Mouse (Mus musculus): ENCODE results near the gene Eif2b4. TPM values are rescaled to one million over a fixed set of nuclear protein-coding genes. Genes with fewer than 3 reads are reported as not detected.
"Not testable (repeated sequence)": the region's sequence is repeated elsewhere in the genome, so short reads cannot be mapped to it uniquely, and the experiment has no call there.

Gene Eif2b4
- polyA plus RNA-seq, 1 experiment from 2014 or later = 58.6 TPM

DNA sequence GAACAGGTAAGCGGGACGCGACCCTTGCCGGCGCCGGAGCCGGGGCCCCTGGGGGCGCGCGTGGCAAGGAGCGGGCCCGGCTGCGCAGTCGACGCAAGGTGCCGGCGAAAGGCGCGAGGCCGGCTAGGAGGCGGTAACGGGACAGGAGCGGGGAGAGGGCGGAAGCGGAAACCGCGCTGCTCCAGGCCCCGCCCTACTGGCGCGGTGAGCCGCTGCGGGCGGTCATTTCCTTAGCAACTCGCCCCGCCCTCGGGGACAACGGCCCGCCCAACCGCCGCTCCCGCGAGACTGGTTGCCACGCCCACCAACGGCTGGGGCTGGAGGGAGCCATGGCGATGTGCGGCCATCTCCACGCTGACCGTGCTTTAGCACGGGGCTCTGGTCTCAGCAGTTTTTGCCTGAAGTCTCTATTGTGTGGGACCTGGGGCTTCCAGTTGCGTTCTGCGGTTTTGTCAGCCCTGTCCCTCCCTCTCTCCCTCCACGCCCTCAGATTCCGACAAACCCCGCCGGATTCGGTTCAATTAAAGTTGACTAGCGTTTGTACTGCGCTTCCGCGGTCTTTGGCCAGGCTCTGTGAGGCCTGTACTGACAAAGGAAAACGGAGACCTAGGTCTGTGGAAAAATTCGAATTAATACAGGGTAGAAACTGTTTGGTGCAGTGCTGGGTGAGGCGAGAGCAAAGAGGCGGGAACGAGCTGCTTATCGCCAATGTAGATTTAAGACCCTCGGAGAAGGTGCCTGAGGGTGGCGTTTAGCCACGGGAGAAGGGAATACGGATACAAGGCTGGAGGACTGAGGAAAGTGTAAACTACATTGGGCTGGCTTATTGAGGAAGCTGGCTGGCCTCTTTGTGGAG is 27.4 kb upstream of the Eif2b4 start, which contains the start of gene Ppm1g:
TSS of gene Ppm1g (minus strand) at position 240 of the 856 bp plus-strand sequence.
- Histone ChIP-seq H3K36me3 (ENCODE audit: control insufficient read depth, insufficient read depth, low read length) (no peaks in the 10 kb centered on the region), H3K4me3 (ENCODE audit: low read depth, low read length) (peak within 1 kb of the TSS; percentile 94), H3K9me3 (replicated peaks; ENCODE audit: control insufficient read depth, low read length) (no peaks in the 10 kb centered on the region), H3K4me2 (peak within 1 kb of the TSS; percentile 90), H3K27ac (ENCODE audit: low read depth, low read length) (peak within 1 kb of the TSS; percentile 89), H3K4me1 (ENCODE audit: control insufficient read depth, insufficient read depth, low read length) (0 out of 2 replicates have a peak, but pooled peaks cover 6% of the 10 kb centered on the region), H3K9ac (ENCODE audit: low read depth, low read length) (peak within 1 kb of the TSS; percentile 96), H3K27me3 (ENCODE audit: control insufficient read depth, insufficient read depth, low read length) (no peaks in the 10 kb centered on the region)
- ATAC-seq (replicated peaks; ENCODE audit: insufficient number of reproducible peaks, low FRiP score, low TSS enrichment) = peak; percentile 96
- WGBS (ENCODE audit: insufficient replicate concordance) = under 1% methylated on average over 63 of the region's 70 CpGs

- under 1% methylated on average over 39 of the region's 40 CpGs for WGBS (ENCODE audit: insufficient replicate concordance)
- H3K4me1 ChIP-seq (ENCODE audit: control insufficient read depth, insufficient read depth, low read length) = 0 out of 2 replicates have a peak, but pooled peaks cover 6% of the 10 kb centered on the region
- H3K36me3 ChIP-seq (ENCODE audit: control insufficient read depth, insufficient read depth, low read length) = no peaks in the 10 kb centered on the region
- peak overlapping the region; percentile 89 for H3K27ac ChIP-seq (ENCODE audit: low read depth, low read length)
- peak overlapping the region; percentile 94 for H3K4me3 ChIP-seq (ENCODE audit: low read depth, low read length)
- peak overlapping the region; percentile 96 for H3K9ac ChIP-seq (ENCODE audit: low read depth, low read length)
- no peaks in the 10 kb centered on the region for H3K27me3 ChIP-seq (ENCODE audit: control insufficient read depth, insufficient read depth, low read length)
- H3K9me3 ChIP-seq (replicated peaks; ENCODE audit: control insufficient read depth, low read length) = no peaks in the 10 kb centered on the region
- H3K4me2 ChIP-seq = peak overlapping the region; percentile 90
- ATAC-seq (replicated peaks; ENCODE audit: insufficient number of reproducible peaks, low FRiP score, low TSS enrichment) = peak; percentile 36
Observed at GRCm38 (mm10) chr5:31219911-31220447, 26.7 kb upstream of the Eif2b4 start.

DNA sequence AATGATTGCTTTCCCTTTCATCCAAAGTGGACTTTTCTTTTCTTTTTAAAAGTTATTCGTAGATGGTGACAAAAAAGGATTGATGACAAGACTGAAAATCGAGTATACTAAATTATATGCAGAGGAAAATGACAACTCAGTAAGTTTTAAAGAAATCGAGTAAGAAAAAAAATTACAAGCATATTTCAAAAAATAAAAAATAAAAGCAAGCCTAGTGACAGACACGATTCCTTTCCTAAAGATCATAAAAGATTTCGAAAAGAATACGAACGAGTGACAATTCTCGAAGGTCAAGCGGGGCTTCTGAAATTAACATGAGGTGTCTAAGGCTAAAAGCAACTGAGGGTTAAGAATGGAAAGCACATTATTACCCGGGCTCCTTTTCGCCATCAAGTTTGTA is 26.2 kb upstream of the Eif2b4 start:
- 2% methylated on average over 11 of the region's 11 CpGs for WGBS (ENCODE audit: insufficient replicate concordance)

GRCm38 (mm10) chr5:31219070-31219469 is 25.8 kb upstream of the Eif2b4 start:
- no peak for ATAC-seq (replicated peaks; ENCODE audit: insufficient number of reproducible peaks, low FRiP score, low TSS enrichment)
- H3K36me3 ChIP-seq (ENCODE audit: control insufficient read depth, insufficient read depth, low read length) = no peaks in the 10 kb centered on the region
- no peaks in the 10 kb centered on the region for H3K27me3 ChIP-seq (ENCODE audit: control insufficient read depth, insufficient read depth, low read length)
- 3% methylated on average over 2 of the region's 2 CpGs for WGBS (ENCODE audit: insufficient replicate concordance)
- peak overlapping the region; percentile 94 for H3K4me3 ChIP-seq (ENCODE audit: low read depth, low read length)
- 0 out of 2 replicates have a peak overlapping the region, but pooled peaks have one; percentile 22 for H3K9ac ChIP-seq (ENCODE audit: low read depth, low read length)
- H3K27ac ChIP-seq (ENCODE audit: low read depth, low read length) = no peak overlapping the region
- no peaks in the 10 kb centered on the region for H3K9me3 ChIP-seq (replicated peaks; ENCODE audit: control insufficient read depth, low read length)
- peak overlapping the region; percentile 90 for H3K4me2 ChIP-seq
- H3K4me1 ChIP-seq (ENCODE audit: control insufficient read depth, insufficient read depth, low read length) = 0 out of 2 replicates have a peak, but pooled peaks cover 6% of the 10 kb centered on the region

More for the DNA sequence above, 26.2 kb upstream of the Eif2b4 start:
- peak overlapping the region; percentile 94 for H3K4me3 ChIP-seq (ENCODE audit: low read depth, low read length)
- H3K4me2 ChIP-seq = peak overlapping the region; percentile 90
- no peak for ATAC-seq (replicated peaks; ENCODE audit: insufficient number of reproducible peaks, low FRiP score, low TSS enrichment)
- H3K36me3 ChIP-seq (ENCODE audit: control insufficient read depth, insufficient read depth, low read length) = no peaks in the 10 kb centered on the region
- H3K27ac ChIP-seq (ENCODE audit: low read depth, low read length) = 0 out of 2 replicates have a peak overlapping the region, but pooled peaks have one; percentile 89
- H3K9me3 ChIP-seq (replicated peaks; ENCODE audit: control insufficient read depth, low read length) = no peaks in the 10 kb centered on the region
- no peaks in the 10 kb centered on the region for H3K27me3 ChIP-seq (ENCODE audit: control insufficient read depth, insufficient read depth, low read length)
- 0 out of 2 replicates have a peak, but pooled peaks cover 6% of the 10 kb centered on the region for H3K4me1 ChIP-seq (ENCODE audit: control insufficient read depth, insufficient read depth, low read length)
- H3K9ac ChIP-seq (ENCODE audit: low read depth, low read length) = peak overlapping the region; percentile 96

- WGBS (ENCODE audit: insufficient replicate concordance) = 47% methylated on average over 7 of the region's 7 CpGs
- Histone ChIP-seq H3K9ac (ENCODE audit: low read depth, low read length) (no peak overlapping the region), H3K4me2 (peak overlapping the region; percentile 90), H3K27me3 (ENCODE audit: control insufficient read depth, insufficient read depth, low read length) (no peaks in the 10 kb centered on the region), H3K27ac (ENCODE audit: low read depth, low read length) (no peak overlapping the region), H3K36me3 (ENCODE audit: control insufficient read depth, insufficient read depth, low read length) (no peaks in the 10 kb centered on the region), H3K4me1 (ENCODE audit: control insufficient read depth, insufficient read depth, low read length) (0 out of 2 replicates have a peak, but pooled peaks cover 6% of the 10 kb centered on the region), H3K9me3 (replicated peaks; ENCODE audit: control insufficient read depth, low read length) (no peaks in the 10 kb centered on the region), H3K4me3 (ENCODE audit: low read depth, low read length) (no peak overlapping the region)
- no peak for ATAC-seq (replicated peaks; ENCODE audit: insufficient number of reproducible peaks, low FRiP score, low TSS enrichment)
Observed at GRCm38 (mm10) chr5:31218294-31218693, 25.1 kb upstream of the Eif2b4 start.

- H3K4me3 ChIP-seq (ENCODE audit: low read depth, low read length); H3K9ac ChIP-seq (ENCODE audit: low read depth, low read length); H3K27ac ChIP-seq (ENCODE audit: low read depth, low read length); H3K9me3 ChIP-seq (replicated peaks; ENCODE audit: control insufficient read depth, low read length); H3K4me1 ChIP-seq (ENCODE audit: control insufficient read depth, insufficient read depth, low read length); ATAC-seq (replicated peaks; ENCODE audit: insufficient number of reproducible peaks, low FRiP score, low TSS enrichment); H3K27me3 ChIP-seq (ENCODE audit: control insufficient read depth, insufficient read depth, low read length); H3K4me2 ChIP-seq; H3K36me3 ChIP-seq (ENCODE audit: control insufficient read depth, insufficient read depth, low read length): not testable (repeated sequence)
- WGBS (ENCODE audit: insufficient replicate concordance) = 90% methylated on average over 6 of the region's 6 CpGs
Observed at GRCm38 (mm10) chr5:31216554-31216953, 23.3 kb upstream of the Eif2b4 start.

GRCm38 (mm10) chr5:31204421-31204820 is 11.2 kb upstream of the Eif2b4 start:
- peaks cover 5% of the 10 kb centered on the region for H3K9me3 ChIP-seq (replicated peaks; ENCODE audit: control insufficient read depth, low read length)
- H3K27ac ChIP-seq (ENCODE audit: low read depth, low read length) = no peak overlapping the region
- peaks cover 9% of the 10 kb centered on the region; the same call in 1 of the 2 replicates for H3K4me1 ChIP-seq (ENCODE audit: control insufficient read depth, insufficient read depth, low read length)
- no peak overlapping the region for H3K4me2 ChIP-seq
- no peaks in the 10 kb centered on the region for H3K27me3 ChIP-seq (ENCODE audit: control insufficient read depth, insufficient read depth, low read length)
- 92% methylated on average over 6 of the region's 6 CpGs for WGBS (ENCODE audit: insufficient replicate concordance)
- ATAC-seq (replicated peaks; ENCODE audit: insufficient number of reproducible peaks, low FRiP score, low TSS enrichment) = no peak
- peaks cover 38% of the 10 kb centered on the region for H3K36me3 ChIP-seq (ENCODE audit: control insufficient read depth, insufficient read depth, low read length)
- H3K4me3 ChIP-seq (ENCODE audit: low read depth, low read length) = no peak overlapping the region
- no peak overlapping the region for H3K9ac ChIP-seq (ENCODE audit: low read depth, low read length)

DNA sequence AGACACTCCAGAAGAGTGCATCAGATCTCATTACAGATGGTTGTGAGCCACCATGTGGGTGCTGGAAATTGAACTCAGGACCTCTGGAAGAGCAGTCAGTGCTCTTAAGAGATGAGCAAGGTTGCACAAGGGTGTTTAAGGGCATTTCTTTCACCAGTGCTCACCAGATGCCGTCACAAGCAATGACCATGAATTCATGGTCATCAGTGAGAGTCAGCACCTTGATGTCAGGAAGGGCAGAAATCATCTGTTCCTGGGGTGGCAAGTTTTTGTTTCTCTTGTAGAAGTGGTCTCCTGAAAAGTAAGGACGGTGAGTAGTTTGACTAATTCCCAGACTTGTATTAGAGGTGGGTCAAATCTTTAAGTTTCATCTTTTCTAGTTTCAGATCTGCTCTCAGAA is 10.6 kb upstream of the Eif2b4 start:
- Histone ChIP-seq H3K27me3 (ENCODE audit: control insufficient read depth, insufficient read depth, low read length) (no peaks in the 10 kb centered on the region), H3K9me3 (replicated peaks; ENCODE audit: control insufficient read depth, low read length) (peaks cover 5% of the 10 kb centered on the region), H3K4me3 (ENCODE audit: low read depth, low read length) (no peak overlapping the region), H3K27ac (ENCODE audit: low read depth, low read length) (no peak overlapping the region), H3K4me1 (ENCODE audit: control insufficient read depth, insufficient read depth, low read length) (peaks cover 9% of the 10 kb centered on the region; the same call in 1 of the 2 replicates), H3K4me2 (no peak overlapping the region), H3K9ac (ENCODE audit: low read depth, low read length) (no peak overlapping the region), H3K36me3 (ENCODE audit: control insufficient read depth, insufficient read depth, low read length) (peaks cover 40% of the 10 kb centered on the region)
- ATAC-seq (replicated peaks; ENCODE audit: insufficient number of reproducible peaks, low FRiP score, low TSS enrichment) = no peak
- 86% methylated on average over 2 of the region's 2 CpGs for WGBS (ENCODE audit: insufficient replicate concordance)
